Comparison of ENCODE assay signal across 29 mouse cellular contexts in genomic region chr8:13597777-13598176, GRCm38 (mm10). TPM values are rescaled to one million over a fixed set of nuclear protein-coding genes. Genes with fewer than 3 reads are reported as not detected.
"Had no signal": no experiment of that assay in that cellular context is flagged by ENCODE, and none has a peak within 500 bp of the region (broad histone marks: within the 10 kb centered on the region; RNA-seq: fewer than 3 reads in every experiment).

No protein-coding gene starts in this region.

- H3K27ac ChIP-seq: kidney, embryonic 15.5 days; left cerebral cortex, adult 2 months; liver, embryonic 13.5 days; midbrain, embryonic 10.5 days; midbrain, embryonic 13.5 days; neural tube, embryonic 13.5 days had no signal

- H3K4me3 ChIP-seq: kidney, embryonic 15.5 days; left cerebral cortex, adult 2 months; liver, embryonic 13.5 days; midbrain, embryonic 10.5 days; midbrain, embryonic 13.5 days; myocyte; neural tube, embryonic 13.5 days had no signal

- H3K9ac ChIP-seq: kidney, embryonic 15.5 days; liver, embryonic 13.5 days; midbrain, embryonic 13.5 days; neural tube, embryonic 13.5 days had no signal

- H3K27me3 ChIP-seq: kidney, embryonic 15.5 days; liver, embryonic 13.5 days; midbrain, embryonic 13.5 days; neural tube, embryonic 13.5 days had no signal

- H3K4me1 ChIP-seq: midbrain, embryonic 10.5 days; midbrain, embryonic 13.5 days; neural tube, embryonic 13.5 days had no signal

- ATAC-seq: midbrain, embryonic 13.5 days; midbrain, embryonic 16.5 days had no signal

- H3K9me3 ChIP-seq: kidney, embryonic 15.5 days; liver, embryonic 13.5 days; midbrain, embryonic 10.5 days; midbrain, embryonic 13.5 days; neural tube, embryonic 13.5 days had no signal

- DNase-seq: kidney, postnatal 10 days; kidney, postnatal 36 days; layer of hippocampus, postnatal 36 days; liver, embryonic 13.5 days; lung, adult 2 months; lung, postnatal 14 days; lung, postnatal 4 days; retina, postnatal 1 day; right cerebral cortex, postnatal 25 days; spleen, adult 18-20 months; thymus, postnatal 25 days had no signal

- H3K4me2 ChIP-seq: kidney, embryonic 15.5 days; liver, embryonic 13.5 days; midbrain, embryonic 13.5 days; neural tube, embryonic 13.5 days had no signal

RNA-seq across cellular contexts. Expression of gene 1700029H14Rik, which starts 35.5 kb away (rescaled TPM):
- total RNA-seq: layer of hippocampus, adult 8-10 months; layer of hippocampus, postnatal 10 days; layer of hippocampus, postnatal 36 days; left cerebral cortex, postnatal 36 days; liver, adult 2 months; megakaryocyte progenitor cell, adult 5-6 weeks had no signal
- polyA plus RNA-seq: kidney, embryonic 15.5 days; limb, embryonic 11.5 days; limb, embryonic 14.5 days; liver, adult 2 months; liver, embryonic 13.5 days; liver, embryonic 16.5 days; lung, embryonic 16.5 days; midbrain, embryonic 10.5 days; midbrain, embryonic 13.5 days; midbrain, embryonic 16.5 days; myocyte; neural tube, embryonic 13.5 days; stomach, embryonic 14.5 days; thymus, postnatal 0 days had no signal
